Mouse (Mus musculus): ENCODE data around the gene Cmtm7. TPM values are rescaled to one million over a fixed set of nuclear protein-coding genes. Genes with fewer than 3 reads are reported as not detected.

Cmtm7 gene
- polyA plus RNA-seq, 1 experiment from 2014 or later: 60.0 TPM

DNA sequence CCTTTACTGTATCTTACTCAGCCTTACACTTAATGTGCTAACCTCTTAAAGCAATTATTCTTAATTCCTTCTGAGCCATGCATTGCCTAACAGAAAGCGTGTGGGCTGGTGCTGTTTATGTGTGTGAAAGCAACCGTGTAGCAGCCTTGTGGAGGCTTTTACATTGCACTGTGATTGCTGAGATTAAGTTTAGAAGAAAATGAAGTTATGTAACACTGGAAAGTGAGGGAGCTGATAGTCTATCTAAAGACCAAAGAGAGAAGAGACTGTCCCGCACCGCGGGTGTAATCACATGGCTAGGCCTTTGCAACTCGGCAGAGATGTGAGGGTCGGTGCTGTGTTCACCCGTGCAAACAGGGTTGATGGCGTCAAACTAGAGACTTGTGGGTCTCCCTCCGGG is 34.6 kb downstream of the Cmtm7 start:
- Histone ChIP-seq H3K36me3 (ENCODE audit: control insufficient read depth, insufficient read depth, low read length) (peaks cover 4% of the 10 kb centered on the region; the same call in 1 of the 2 replicates), H3K9ac (ENCODE audit: low read length) (no peak overlapping the region), H3K4me1 (ENCODE audit: control insufficient read depth, insufficient read depth, low read length) (no peaks in the 10 kb centered on the region), H3K27ac (ENCODE audit: low read depth, low read length) (no peak overlapping the region), H3K4me2 (no peak overlapping the region), H3K4me3 (ENCODE audit: low read depth, low read length) (no peak overlapping the region), H3K27me3 (ENCODE audit: control insufficient read depth, insufficient read depth, low read length) (no peaks in the 10 kb centered on the region), H3K9me3 (ENCODE audit: control insufficient read depth, low read length) (no peaks in the 10 kb centered on the region)
- DNase-seq (ENCODE audit: low spot score, missing footprints) (no peak), ATAC-seq (ENCODE audit: low FRiP score) (no peak)
- 82% methylated on average over 10 of the region's 10 CpGs for WGBS

DNA sequence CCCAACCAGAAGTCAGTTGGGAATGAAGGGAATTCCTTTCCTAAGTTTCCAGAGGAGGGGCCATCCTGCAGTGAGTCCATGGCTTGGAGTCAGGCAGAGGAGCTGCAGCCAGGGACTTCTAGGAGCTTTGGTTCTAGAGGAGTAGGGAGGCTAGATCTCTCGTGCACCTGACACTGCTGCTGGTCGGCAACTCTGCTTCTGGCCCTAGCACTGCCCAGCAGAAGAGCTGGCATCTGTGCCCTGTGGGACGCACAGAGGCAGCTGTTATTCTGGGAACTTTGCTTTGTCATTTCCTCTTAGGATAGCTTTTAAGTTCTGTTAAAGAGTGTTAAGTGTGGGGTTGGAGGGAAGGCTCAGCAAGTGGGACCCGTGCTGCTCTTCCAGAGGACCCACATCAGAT is 36.0 kb downstream of the Cmtm7 start:
- Histone ChIP-seq H3K4me3 (ENCODE audit: low read depth, low read length) (no peak overlapping the region), H3K9me3 (ENCODE audit: control insufficient read depth, low read length) (no peaks in the 10 kb centered on the region), H3K4me2 (no peak overlapping the region), H3K9ac (ENCODE audit: low read length) (no peak overlapping the region), H3K27me3 (ENCODE audit: control insufficient read depth, insufficient read depth, low read length) (no peaks in the 10 kb centered on the region), H3K36me3 (ENCODE audit: control insufficient read depth, insufficient read depth, low read length) (peaks cover 4% of the 10 kb centered on the region; the same call in 1 of the 2 replicates), H3K4me1 (ENCODE audit: control insufficient read depth, insufficient read depth, low read length) (no peaks in the 10 kb centered on the region), H3K27ac (ENCODE audit: low read depth, low read length) (no peak overlapping the region)
- WGBS: 84% methylated on average over 4 of the region's 4 CpGs
- DNase-seq (ENCODE audit: low spot score, missing footprints) (peak; percentile 31), ATAC-seq (ENCODE audit: low FRiP score) (no peak)

DNA sequence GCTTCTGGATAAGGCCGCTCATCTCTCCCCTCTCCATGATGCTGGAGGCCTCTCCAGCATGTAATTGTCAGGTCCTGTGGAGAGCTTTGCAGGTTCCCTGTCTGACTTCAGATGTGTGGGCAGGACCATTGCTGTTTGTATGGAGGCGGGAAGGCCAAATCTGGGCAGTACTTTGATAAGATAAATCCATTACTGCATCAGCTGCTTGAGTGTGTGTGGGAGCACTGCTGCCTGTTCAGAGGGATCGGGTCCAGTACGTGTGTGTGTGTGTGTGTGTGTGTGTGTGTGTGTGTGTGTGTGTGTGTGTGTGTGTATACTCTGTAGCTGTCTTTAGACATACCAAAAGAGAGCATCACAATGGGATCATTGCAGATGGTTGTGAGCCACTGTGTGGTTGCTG is 36.5 kb downstream of the Cmtm7 start:
- Histone ChIP-seq H3K4me1 (ENCODE audit: control insufficient read depth, insufficient read depth, low read length) (no peaks in the 10 kb centered on the region), H3K4me2 (no peak overlapping the region), H3K27ac (ENCODE audit: low read depth, low read length) (no peak overlapping the region), H3K4me3 (ENCODE audit: low read depth, low read length) (no peak overlapping the region), H3K36me3 (ENCODE audit: control insufficient read depth, insufficient read depth, low read length) (peaks cover 4% of the 10 kb centered on the region; the same call in 1 of the 2 replicates), H3K9ac (ENCODE audit: low read length) (no peak overlapping the region), H3K9me3 (ENCODE audit: control insufficient read depth, low read length) (no peaks in the 10 kb centered on the region), H3K27me3 (ENCODE audit: control insufficient read depth, insufficient read depth, low read length) (no peaks in the 10 kb centered on the region)
- ATAC-seq (ENCODE audit: low FRiP score) (no peak), DNase-seq (ENCODE audit: low spot score, missing footprints) (no peak)
- 87% methylated on average over 4 of the region's 4 CpGs for WGBS

DNA sequence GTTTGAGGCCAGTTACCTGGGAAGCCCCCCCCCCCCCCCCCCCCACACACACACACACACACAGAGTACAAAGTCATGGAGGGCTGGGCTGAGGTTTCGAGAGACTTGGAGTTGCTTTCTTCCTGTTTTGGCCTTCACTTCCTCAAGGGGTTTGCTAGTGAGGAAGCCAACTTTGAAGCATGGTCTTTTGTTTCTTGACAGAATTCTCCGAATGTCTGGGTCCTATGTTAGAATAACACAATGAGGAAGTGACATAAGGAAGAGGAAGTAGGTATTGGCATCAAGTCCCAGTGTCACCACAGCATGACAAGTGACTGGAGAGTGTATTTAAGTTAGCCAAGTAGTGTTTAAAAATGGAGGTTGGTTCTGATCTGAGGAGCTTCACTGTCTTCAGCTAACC is 38.9 kb downstream of the Cmtm7 start:
- 90% methylated on average over 2 of the region's 2 CpGs for WGBS
- Histone ChIP-seq H3K36me3 (ENCODE audit: control insufficient read depth, insufficient read depth, low read length) (peaks cover 4% of the 10 kb centered on the region; the same call in 1 of the 2 replicates), H3K4me3 (ENCODE audit: low read depth, low read length) (no peak overlapping the region), H3K27ac (ENCODE audit: low read depth, low read length) (no peak overlapping the region), H3K27me3 (ENCODE audit: control insufficient read depth, insufficient read depth, low read length) (no peaks in the 10 kb centered on the region), H3K4me1 (ENCODE audit: control insufficient read depth, insufficient read depth, low read length) (no peaks in the 10 kb centered on the region), H3K9me3 (ENCODE audit: control insufficient read depth, low read length) (no peaks in the 10 kb centered on the region), H3K9ac (ENCODE audit: low read length) (no peak overlapping the region), H3K4me2 (no peak overlapping the region)
- no peak for ATAC-seq (ENCODE audit: low FRiP score)
- DNase-seq (ENCODE audit: low spot score, missing footprints): peak; percentile 66

DNA sequence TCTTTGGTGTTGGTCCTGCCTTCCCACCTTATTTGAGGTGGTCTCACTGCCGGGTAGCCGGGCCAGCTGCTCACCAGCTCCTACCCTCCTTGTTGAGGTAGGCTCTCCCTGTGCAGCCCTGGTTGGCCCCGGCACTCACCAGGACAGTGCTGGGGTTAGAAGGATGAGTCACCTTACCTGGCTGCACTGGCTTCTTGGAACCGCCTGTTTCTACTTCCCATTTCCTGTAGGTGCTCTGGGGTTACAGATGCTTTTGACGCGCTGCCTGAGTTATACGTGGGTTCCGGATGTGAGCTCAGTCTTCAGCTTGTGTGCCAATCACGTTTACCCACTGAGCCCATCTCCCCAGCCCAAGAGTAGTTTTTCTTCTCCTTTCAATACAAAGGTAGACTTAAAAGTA is 41.3 kb downstream of the Cmtm7 start:
- 92% methylated on average over 9 of the region's 9 CpGs for WGBS
- ATAC-seq (ENCODE audit: low FRiP score) (no peak), DNase-seq (ENCODE audit: low spot score, missing footprints) (peak; percentile 8)
- H3K27ac ChIP-seq (ENCODE audit: low read depth, low read length): no peak overlapping the region
- no peak overlapping the region for H3K9ac ChIP-seq (ENCODE audit: low read length)
- H3K4me1 ChIP-seq (ENCODE audit: control insufficient read depth, insufficient read depth, low read length): no peaks in the 10 kb centered on the region
- H3K4me2 ChIP-seq: no peak overlapping the region
- H3K27me3 ChIP-seq (ENCODE audit: control insufficient read depth, insufficient read depth, low read length): no peaks in the 10 kb centered on the region
- H3K4me3 ChIP-seq (ENCODE audit: low read depth, low read length): no peak overlapping the region
- no peaks in the 10 kb centered on the region for H3K9me3 ChIP-seq (ENCODE audit: control insufficient read depth, low read length)
- H3K36me3 ChIP-seq (ENCODE audit: control insufficient read depth, insufficient read depth, low read length): no peaks in the 10 kb centered on the region

DNA sequence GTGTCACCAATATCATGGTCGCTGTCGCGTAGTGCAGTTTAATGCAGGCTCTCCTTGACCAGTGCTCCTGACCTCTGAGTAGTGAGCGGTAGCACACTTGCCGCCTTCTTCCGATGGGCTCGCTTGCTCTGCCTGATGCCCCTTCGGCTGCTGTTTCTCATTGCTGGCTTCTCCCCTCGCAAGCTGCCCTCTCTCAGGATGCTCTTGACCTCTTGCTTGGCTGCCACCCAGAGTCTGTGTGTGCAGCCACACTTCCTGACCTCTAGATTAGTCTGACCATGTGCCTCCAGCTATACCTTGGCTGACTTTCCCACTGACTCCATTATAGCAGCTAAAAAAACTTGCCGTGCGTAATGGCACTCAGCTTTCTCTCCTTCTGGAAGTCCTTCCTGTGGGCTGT is 45.2 kb downstream of the Cmtm7 start:
- no peak overlapping the region for H3K4me2 ChIP-seq
- H3K9ac ChIP-seq (ENCODE audit: low read length): no peak overlapping the region
- H3K36me3 ChIP-seq (ENCODE audit: control insufficient read depth, insufficient read depth, low read length): no peaks in the 10 kb centered on the region
- ATAC-seq (ENCODE audit: low FRiP score) (no peak), DNase-seq (ENCODE audit: low spot score, missing footprints) (no peak)
- H3K9me3 ChIP-seq (ENCODE audit: control insufficient read depth, low read length): no peaks in the 10 kb centered on the region
- no peak overlapping the region for H3K4me3 ChIP-seq (ENCODE audit: low read depth, low read length)
- peaks cover 9% of the 10 kb centered on the region for H3K4me1 ChIP-seq (ENCODE audit: control insufficient read depth, insufficient read depth, low read length)
- H3K27me3 ChIP-seq (ENCODE audit: control insufficient read depth, insufficient read depth, low read length): no peaks in the 10 kb centered on the region
- H3K27ac ChIP-seq (ENCODE audit: low read depth, low read length): no peak overlapping the region
- 77% methylated on average over 11 of the region's 11 CpGs for WGBS

DNA sequence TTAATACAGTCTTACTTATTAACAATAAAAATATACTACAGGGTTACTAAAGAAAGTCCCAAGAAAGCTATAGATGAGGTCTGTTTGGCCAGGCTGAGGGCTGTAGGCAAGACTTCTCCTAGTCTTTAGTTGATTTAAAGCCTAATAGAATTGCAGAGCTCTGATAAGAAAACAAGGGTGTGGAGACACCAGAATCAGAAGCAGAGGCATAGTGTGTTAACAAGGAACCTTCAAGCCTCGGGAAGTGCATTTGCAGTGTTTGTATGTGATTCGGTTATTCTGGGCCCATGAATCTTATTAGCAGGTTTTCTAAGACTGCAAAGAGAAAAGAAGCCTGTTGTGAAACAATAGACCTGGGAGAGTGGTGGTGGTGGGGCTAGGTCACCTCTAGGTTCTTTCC is 48.4 kb downstream of the Cmtm7 start:
- H3K36me3 ChIP-seq (ENCODE audit: control insufficient read depth, insufficient read depth, low read length): no peaks in the 10 kb centered on the region
- H3K27me3 ChIP-seq (ENCODE audit: control insufficient read depth, insufficient read depth, low read length): no peaks in the 10 kb centered on the region
- DNase-seq (ENCODE audit: low spot score, missing footprints) (no peak), ATAC-seq (ENCODE audit: low FRiP score) (no peak)
- no peak overlapping the region for H3K9ac ChIP-seq (ENCODE audit: low read length)
- H3K27ac ChIP-seq (ENCODE audit: low read depth, low read length): no peak overlapping the region
- WGBS: 77% methylated on average over 2 of the region's 2 CpGs
- H3K9me3 ChIP-seq (ENCODE audit: control insufficient read depth, low read length): no peaks in the 10 kb centered on the region
- H3K4me1 ChIP-seq (ENCODE audit: control insufficient read depth, insufficient read depth, low read length): peaks cover 9% of the 10 kb centered on the region
- H3K4me3 ChIP-seq (ENCODE audit: low read depth, low read length): no peak overlapping the region
- no peak overlapping the region for H3K4me2 ChIP-seq

DNA sequence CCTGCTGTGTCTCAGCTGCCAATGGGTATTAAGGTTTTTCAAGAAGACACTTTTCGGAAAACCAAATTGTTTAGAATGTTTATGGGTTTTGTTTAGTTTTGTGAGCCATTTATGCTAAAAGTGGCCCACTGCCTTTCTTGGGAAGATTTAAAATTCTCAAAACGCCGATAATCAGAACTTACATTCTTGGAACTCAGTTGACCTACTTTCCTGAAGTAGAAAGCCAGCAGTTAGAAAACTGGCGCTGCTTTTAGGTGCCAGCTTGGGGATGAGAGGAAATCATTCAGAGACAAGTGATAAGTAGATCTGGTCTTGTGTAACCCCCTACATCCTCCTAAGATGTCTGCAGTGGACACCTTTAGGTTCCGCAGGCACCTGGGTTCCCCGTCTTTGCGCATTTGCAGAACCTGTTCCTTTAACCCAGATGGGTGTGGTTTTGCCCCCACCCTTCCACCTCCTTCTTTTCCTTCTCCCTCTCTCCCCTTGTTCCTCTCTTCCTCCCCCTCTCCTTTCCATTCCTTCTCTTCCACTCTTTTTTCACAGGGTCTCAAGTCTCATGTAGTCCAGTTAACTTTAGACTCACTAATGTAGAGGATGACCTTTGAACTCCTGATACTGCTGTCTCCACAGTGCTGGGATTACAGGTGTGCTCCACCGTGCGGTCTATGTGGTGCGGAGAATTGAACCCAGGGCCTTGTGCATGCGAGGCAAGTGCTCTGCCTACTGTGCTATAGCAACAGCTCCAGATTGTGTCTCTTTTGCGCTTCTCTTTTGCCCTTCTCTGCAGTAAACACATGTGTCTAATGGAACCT is 49.6 kb downstream of the Cmtm7 start:
- H3K27me3 ChIP-seq (ENCODE audit: control insufficient read depth, insufficient read depth, low read length): no peaks in the 10 kb centered on the region
- peak overlapping the region; percentile 67 for H3K4me3 ChIP-seq (ENCODE audit: low read depth, low read length)
- peaks cover 9% of the 10 kb centered on the region for H3K4me1 ChIP-seq (ENCODE audit: control insufficient read depth, insufficient read depth, low read length)
- no peaks in the 10 kb centered on the region for H3K9me3 ChIP-seq (ENCODE audit: control insufficient read depth, low read length)
- ATAC-seq (ENCODE audit: low FRiP score) (no peak), DNase-seq (ENCODE audit: low spot score, missing footprints) (no peak)
- peak overlapping the region; percentile 80 for H3K4me2 ChIP-seq
- H3K36me3 ChIP-seq (ENCODE audit: control insufficient read depth, insufficient read depth, low read length): no peaks in the 10 kb centered on the region
- peak overlapping the region; percentile 86 for H3K9ac ChIP-seq (ENCODE audit: low read length)
- no peak overlapping the region for H3K27ac ChIP-seq (ENCODE audit: low read depth, low read length)
- WGBS: 74% methylated on average over 12 of the region's 12 CpGs

DNA sequence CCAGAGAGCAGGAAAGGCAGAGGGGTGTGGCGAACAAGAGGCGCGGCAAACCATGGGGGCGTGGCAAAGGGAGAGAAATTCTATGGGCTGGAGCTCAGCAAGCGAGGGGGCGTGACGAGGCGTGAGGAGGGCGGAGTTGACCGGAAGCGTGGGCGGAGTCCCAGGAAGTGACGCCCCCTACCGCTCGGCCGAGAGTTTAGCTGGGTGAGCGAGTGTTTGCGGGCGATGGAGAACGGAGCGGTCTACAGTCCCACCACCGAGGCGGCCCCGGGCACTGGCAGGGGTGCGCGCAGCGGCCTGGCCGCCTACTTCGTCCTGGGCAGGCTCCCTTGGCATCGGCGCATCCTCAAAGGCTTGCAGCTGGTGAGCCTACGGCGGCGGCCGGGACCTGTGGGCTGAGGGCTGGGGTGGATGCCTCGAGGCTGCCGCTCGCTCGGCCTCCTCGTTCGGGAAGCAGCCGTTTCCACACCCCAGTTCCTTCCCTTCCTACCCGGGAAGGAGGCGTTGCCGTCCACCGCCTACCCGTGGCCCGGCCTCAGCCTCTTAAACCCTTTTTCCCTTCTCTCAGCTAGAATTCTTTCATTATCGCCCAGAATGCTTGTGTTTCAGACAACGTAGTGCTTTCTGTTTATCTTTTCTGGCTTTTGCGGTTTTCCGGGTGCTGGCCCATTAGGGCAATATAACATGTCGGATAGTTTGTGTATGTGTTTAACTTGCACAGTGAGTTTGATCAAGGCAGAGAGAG is 50.5 kb downstream of the Cmtm7 start, which contains the start of gene Cmtm6:
Gene Cmtm6, plus strand, starts transcription at position 106 of the 745 bp plus-strand sequence.
- Histone ChIP-seq H3K27me3 (ENCODE audit: control insufficient read depth, insufficient read depth, low read length) (no peaks in the 10 kb centered on the region), H3K36me3 (ENCODE audit: control insufficient read depth, insufficient read depth, low read length) (no peaks in the 10 kb centered on the region), H3K4me3 (ENCODE audit: low read depth, low read length) (peak within 1 kb of the TSS; percentile 67), H3K4me2 (peak within 1 kb of the TSS; percentile 80), H3K9ac (ENCODE audit: low read length) (peak within 1 kb of the TSS; percentile 86), H3K9me3 (ENCODE audit: control insufficient read depth, low read length) (no peaks in the 10 kb centered on the region), H3K4me1 (ENCODE audit: control insufficient read depth, insufficient read depth, low read length) (peaks cover 9% of the 10 kb centered on the region), H3K27ac (ENCODE audit: low read depth, low read length) (peak within 1 kb of the TSS; percentile 21; the same call in 1 of the 2 replicates)
- under 1% methylated on average over 53 of the region's 53 CpGs for WGBS
- peak; percentile 94 for ATAC-seq (ENCODE audit: low FRiP score)
- peak; percentile 99 for DNase-seq (ENCODE audit: low spot score, missing footprints)
